Mouse (Mus musculus) neural tube, embryonic 14.5 days (tissue): ENCODE data around the gene Abtb2. TPM values are rescaled to one million over a fixed set of nuclear protein-coding genes. Genes with fewer than 3 reads are reported as not detected.

Experiments used
- polyA plus RNA-seq: library from polyadenylated mRNA; unstranded; fragments of >200 nt; fragmentation: Nextera tagmentation; extraction: Ambion mirVana; gene quantifications from 2 replicates; pipeline ENCODE4 v1.2.1, GENCODE M21; 2014

Abtb2 gene
- polyA plus RNA-seq, 1 experiment from 2014 or later: 7.8 TPM

Other genes starting within 250 kb of the Abtb2 start
- not detected in 2 replicates for gene Elf5, start 154.6 kb upstream of the Abtb2 start, polyA plus RNA-seq
- 104 and 113 TPM in 2 replicates for gene Cat, start 81.2 kb upstream of the Abtb2 start, polyA plus RNA-seq
- gene Nat10, start 195.0 kb downstream of the Abtb2 start, polyA plus RNA-seq: 21.9 and 22.7 TPM in 2 replicates
- gene Caprin1, start 231.3 kb downstream of the Abtb2 start, polyA plus RNA-seq: 397 and 480 TPM in 2 replicates